Mouse (Mus musculus): Measurements from ENCODE around the gene Fryl.
"Not testable (repeated sequence)": the region's sequence is repeated elsewhere in the genome, so short reads cannot be mapped to it uniquely, and the experiment has no call there.

DNA sequence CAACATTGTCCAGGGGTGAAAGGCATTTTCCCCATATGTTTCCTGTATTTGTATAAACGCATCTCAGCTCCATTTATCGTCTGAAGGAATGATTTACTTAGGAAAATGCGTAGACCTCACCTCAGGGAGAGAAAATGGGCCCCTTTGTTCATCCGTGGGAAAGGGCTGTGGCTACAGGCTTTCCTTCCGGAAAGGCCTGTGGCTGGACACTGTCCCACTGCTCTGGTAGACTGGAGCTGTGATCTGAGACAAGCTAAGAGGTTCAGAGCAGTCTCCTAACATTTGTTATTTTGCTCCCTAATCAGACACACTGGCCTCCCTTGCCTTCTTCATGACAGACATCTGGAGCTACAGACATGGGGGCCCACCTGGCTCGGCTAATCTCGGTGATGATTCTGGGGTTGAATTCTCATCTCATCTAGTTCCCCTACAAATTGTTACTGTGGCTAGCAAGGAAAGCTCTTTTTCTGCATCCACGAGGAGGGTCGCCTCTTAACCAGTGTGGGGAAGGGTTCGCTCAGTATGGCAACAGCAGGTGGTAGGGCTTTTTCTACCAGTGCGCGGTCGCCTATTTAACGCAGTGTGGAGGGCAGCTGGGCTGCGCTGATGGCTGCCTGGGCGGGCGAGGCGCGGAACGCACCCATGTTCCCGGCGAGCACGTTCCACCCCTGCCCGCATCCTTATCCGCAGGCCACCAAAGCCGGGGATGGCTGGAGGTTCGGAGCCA lies 243.4 kb downstream of the Fryl start:
- TF ChIP-seq CTCF (IDR thresholded peaks at IDR 0.05; ENCODE audit: extremely low read depth, insufficient read depth, insufficient read length, insufficient replicate concordance); POLR2A (IDR thresholded peaks at IDR 0.05; ENCODE audit: low read depth, low read length): not testable (repeated sequence)

All from spleen, adult 2 months (tissue).